Mouse (Mus musculus) testis, adult 2 months (tissue): ENCODE results near the gene Plscr4. TPM values are rescaled to one million over a fixed set of nuclear protein-coding genes. Genes with fewer than 3 reads are reported as not detected.

Experiments
- H3K27ac ChIP-seq: fragments of 200-500 bp; 2 replicates; pipeline ENCODE4 v1.5.1; 2012; ENCODE audit warnings: low read depth, low read length; ENCODE audit not compliant: control insufficient read depth, insufficient read depth
- H3K27me3 ChIP-seq: fragments of 200-500 bp; 2 replicates; pipeline ENCODE4 v1.6.1; 2012; ENCODE audit warnings: mild to moderate bottlenecking, low read length, moderate library complexity; ENCODE audit not compliant: control insufficient read depth, insufficient read depth
- H3K36me3 ChIP-seq: fragments of 200-500 bp; 2 replicates; pipeline ENCODE4 v1.6.1; 2012; ENCODE audit warnings: mild to moderate bottlenecking, low read length; ENCODE audit not compliant: control insufficient read depth, insufficient read depth
- H3K4me1 ChIP-seq: fragments of 200-500 bp; 2 replicates; pipeline ENCODE4 v1.6.1; 2012; ENCODE audit warnings: low read length; ENCODE audit not compliant: control insufficient read depth, insufficient read depth
- H3K4me3 ChIP-seq: fragments of 200-500 bp; 2 replicates; pipeline ENCODE4 v1.5.1; 2012; ENCODE audit warnings: low read depth, mild to moderate bottlenecking, low read length, moderate library complexity, mixed read lengths; ENCODE audit not compliant: control insufficient read depth
- CTCF ChIP-seq: fragments of 200-500 bp; IDR thresholded peaks from 2 replicates; pipeline ENCODE4 v1.5.1; 2012; ENCODE audit warnings: low read depth, mild to moderate bottlenecking, inconsistent platforms, low read length, moderate library complexity; ENCODE audit not compliant: control insufficient read depth, insufficient read depth, insufficient replicate concordance
- POLR2A ChIP-seq: fragments of 200-500 bp; IDR thresholded peaks from 2 replicates; pipeline ENCODE4 v1.6.1; 2012; ENCODE audit warnings: low read depth, mild to moderate bottlenecking, inconsistent platforms, low read length, moderate library complexity; ENCODE audit not compliant: control insufficient read depth
- polyA plus RNA-seq: library from polyadenylated mRNA; depleted of rRNA; stranded (reverse); fragments of >200 nt; gene quantifications from 2 replicates; pipeline ENCODE4 v1.2.3, GENCODE M21; 2012

Gene Plscr4
- polyA plus RNA-seq, 1 experiment: 1.2 TPM

DNA sequence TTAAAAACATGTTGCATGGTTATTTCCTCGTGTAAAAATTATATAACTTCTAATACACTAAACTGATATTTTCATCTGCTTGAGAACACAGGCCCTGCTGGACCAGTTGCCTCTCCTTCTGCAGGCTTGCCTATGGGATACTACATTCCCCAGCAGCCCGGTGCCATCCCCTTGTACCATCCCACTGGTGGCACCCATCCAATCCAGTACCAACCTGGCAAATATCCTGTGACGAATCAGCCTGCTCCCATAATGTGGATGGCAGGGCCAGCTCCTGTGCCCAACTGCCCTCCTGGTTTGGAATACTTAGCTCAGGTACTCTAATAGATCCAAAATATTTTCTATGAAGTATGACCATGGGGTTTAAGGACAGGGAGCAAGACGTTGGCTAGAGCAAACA, 25.4 kb downstream of the Plscr4 start:
- H3K27ac ChIP-seq: no peak overlapping the region
- H3K27me3 ChIP-seq: no peaks in the 10 kb centered on the region

DNA sequence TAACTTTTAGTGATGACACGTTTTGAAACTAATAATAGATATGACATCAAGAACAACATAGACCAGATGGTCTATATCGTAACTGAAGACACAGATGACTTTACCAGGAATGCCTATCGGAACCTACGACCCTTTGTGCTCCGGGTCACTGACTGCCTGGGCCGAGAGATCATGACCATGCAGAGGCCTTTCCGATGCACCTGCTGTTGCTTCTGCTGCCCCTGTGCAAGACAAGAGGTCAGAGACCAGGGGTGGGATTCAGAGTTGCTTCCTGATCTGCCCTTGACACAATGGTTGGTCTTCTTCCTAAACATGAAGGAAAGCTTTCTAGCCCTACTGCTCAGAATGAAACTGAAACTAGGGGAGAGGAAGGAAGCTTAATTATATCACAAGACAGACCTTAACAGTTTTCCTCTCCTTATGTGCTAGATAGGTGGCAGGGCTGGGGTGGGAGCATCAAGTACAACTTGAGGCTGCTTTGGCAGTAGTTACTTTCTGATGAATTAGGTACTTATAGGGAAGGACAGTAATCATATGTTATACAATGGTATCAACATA, 27.6 kb downstream of the Plscr4 start:
- Histone ChIP-seq H3K4me1 (no peaks in the 10 kb centered on the region), H3K36me3 (no peaks in the 10 kb centered on the region), H3K27ac (no peak overlapping the region), H3K4me3 (no peak overlapping the region), H3K27me3 (no peaks in the 10 kb centered on the region)
- TF ChIP-seq CTCF (no peak), POLR2A (no peak)

More for the DNA sequence above, 25.4 kb downstream of the Plscr4 start:
- Histone ChIP-seq H3K36me3 (no peaks in the 10 kb centered on the region), H3K4me3 (no peak overlapping the region), H3K4me1 (no peaks in the 10 kb centered on the region)
- TF ChIP-seq POLR2A (no peak), CTCF (no peak)

DNA sequence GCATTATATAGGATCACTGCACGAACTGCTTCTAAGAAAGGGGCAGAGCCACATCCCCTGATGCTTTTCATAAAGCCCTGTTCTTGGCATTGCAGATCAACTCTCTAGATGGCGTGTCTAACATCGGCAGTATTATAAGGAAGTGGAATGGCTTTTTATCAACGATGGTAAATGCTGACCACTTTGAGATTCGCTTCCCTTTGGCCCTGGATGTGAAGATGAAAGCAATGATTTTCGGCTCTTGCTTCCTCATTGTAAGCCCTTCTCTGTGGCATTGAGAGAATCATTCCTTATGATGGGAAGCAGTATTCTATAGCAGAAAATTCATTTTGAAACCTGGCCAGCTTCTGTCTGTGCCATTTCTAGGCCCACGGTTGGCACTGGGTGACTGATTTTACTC, 32.7 kb downstream of the Plscr4 start:
- Histone ChIP-seq H3K4me3 (no peak overlapping the region), H3K27me3 (no peaks in the 10 kb centered on the region), H3K4me1 (no peaks in the 10 kb centered on the region), H3K27ac (no peak overlapping the region), H3K36me3 (no peaks in the 10 kb centered on the region)
- TF ChIP-seq CTCF (no peak), POLR2A (no peak)

DNA sequence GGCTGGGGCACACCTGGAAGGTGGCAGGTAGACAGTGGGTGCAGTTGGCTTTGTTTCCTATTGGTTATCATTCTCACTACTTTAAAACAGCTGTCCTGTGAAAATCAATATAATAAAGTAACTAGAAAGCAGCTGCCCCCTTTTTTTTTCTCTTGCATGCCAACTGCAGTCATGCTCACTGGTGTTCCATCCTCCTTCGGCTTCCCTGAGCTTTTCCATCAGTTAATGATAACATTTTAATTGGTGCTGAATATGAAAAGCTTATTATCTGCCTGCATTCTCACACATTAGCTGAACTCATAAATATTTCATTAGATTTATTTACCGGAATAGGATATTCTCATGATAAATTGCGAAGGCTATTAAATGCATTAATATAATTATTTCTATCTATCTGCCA, 33.1 kb downstream of the Plscr4 start:
- H3K4me1 ChIP-seq: no peaks in the 10 kb centered on the region
- no peak overlapping the region for H3K4me3 ChIP-seq
- H3K27ac ChIP-seq: no peak overlapping the region
- H3K27me3 ChIP-seq: no peaks in the 10 kb centered on the region
- TF ChIP-seq CTCF (no peak), POLR2A (no peak)
- no peaks in the 10 kb centered on the region for H3K36me3 ChIP-seq

DNA sequence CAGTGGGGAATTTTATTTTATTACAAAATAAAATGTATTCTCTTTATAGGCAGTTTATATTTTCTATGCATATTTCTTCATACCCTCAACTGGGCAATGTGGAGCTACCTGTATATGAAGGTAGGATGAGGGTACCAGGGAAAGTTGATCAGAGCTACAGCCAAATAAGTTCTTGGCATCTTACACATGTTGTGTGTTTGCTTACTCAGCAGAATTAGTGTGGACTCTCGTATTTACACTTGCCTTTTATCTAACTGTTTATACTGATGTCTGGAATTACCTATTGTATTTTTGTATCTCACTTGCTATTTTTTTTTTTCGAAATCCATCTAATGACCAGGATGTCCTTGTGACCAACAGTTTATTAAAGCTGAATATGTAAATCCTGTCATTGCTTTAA, 34.1 kb downstream of the Plscr4 start:
- Histone ChIP-seq H3K4me1 (no peaks in the 10 kb centered on the region), H3K4me3 (no peak overlapping the region), H3K27ac (no peak overlapping the region), H3K27me3 (no peaks in the 10 kb centered on the region), H3K36me3 (no peaks in the 10 kb centered on the region)
- TF ChIP-seq POLR2A: no peak
- TF ChIP-seq CTCF: no peak

DNA sequence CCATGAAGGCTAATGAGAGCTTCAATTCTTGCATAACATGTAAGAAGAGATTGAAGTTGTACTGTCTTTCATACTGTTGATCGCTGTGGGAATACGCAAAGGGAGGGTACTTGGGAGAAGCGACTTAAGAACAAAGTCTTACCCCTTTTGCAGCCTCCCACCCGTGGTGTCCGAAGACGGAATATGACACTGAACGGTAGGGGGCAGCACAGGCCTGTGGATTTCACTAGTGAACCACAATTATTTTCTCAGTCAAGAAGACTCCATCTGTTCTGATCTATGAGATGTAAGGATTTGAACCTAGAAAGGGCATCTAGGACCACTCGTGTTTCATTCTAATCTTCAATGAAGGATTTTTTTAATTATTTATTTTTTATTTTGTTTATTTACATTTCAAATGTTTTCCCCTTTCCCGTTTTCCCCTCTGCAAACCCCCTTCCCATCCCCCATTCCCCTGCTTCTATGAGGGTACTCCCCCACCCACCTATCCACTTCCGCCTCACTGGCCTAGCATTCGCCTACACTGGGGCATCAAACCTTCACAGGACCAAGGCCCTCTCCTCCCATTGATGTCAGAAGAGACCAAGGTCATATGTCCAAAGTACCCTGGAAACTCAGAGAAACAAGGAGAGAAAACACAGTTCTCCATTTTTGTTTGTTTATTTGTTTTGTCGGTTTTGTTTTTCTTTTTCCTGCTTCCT, 42.7 kb downstream of the Plscr4 start:
- Histone ChIP-seq H3K4me3 (no peak overlapping the region), H3K27ac (no peak overlapping the region), H3K36me3 (no peaks in the 10 kb centered on the region), H3K27me3 (no peaks in the 10 kb centered on the region), H3K4me1 (peaks cover 2% of the 10 kb centered on the region; the same call in 1 of the 2 replicates)
- TF ChIP-seq CTCF (peak; percentile 59; the same call in 1 of the 2 replicates), POLR2A (no peak)

DNA sequence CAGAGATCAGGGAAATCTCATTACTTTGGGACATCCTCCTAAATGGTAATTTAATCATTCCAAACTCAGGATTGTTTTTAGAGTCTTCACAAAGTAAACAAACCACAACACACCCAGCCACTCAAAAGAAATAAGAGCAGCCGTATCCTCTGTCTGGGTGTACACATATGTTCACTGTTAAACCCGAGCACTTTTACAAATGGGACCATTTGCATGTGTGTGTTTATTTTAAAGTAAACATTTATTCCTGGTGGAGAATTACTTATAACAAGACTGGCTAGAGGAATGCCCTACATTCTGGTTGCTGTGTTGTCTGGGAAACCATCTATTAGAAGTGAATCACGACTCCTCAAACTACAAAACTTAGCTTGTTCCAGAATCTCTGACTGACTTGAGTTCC, 47.1 kb downstream of the Plscr4 start:
- Histone ChIP-seq H3K27me3 (no peaks in the 10 kb centered on the region), H3K36me3 (no peaks in the 10 kb centered on the region), H3K27ac (no peak overlapping the region), H3K4me3 (no peak overlapping the region), H3K4me1 (peaks cover 2% of the 10 kb centered on the region; the same call in 1 of the 2 replicates)
- TF ChIP-seq POLR2A: no peak
- TF ChIP-seq CTCF: no peak

DNA sequence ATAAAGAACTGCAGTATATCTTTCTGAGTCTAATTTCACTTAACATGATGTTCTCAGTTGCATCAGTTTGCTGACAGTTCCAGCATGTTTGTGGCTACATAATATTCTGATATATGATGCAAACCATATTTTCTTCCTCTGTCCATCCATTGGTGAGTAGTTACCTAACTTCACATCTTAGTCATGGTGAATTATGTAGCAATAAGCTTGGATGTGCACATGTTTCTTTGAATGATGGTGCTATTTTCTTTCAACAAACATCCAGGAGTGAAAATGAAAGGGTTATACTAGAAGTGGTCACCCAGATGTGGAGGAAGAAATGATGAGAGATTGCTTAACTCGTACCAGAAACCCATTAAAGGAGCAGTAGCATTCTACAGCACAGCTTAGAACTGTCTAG, 47.7 kb downstream of the Plscr4 start:
- H3K27me3 ChIP-seq: no peaks in the 10 kb centered on the region
- peaks cover 2% of the 10 kb centered on the region; the same call in 1 of the 2 replicates for H3K4me1 ChIP-seq
- no peak for TF ChIP-seq POLR2A
- TF ChIP-seq CTCF: no peak
- no peaks in the 10 kb centered on the region for H3K36me3 ChIP-seq
- no peak overlapping the region for H3K4me3 ChIP-seq
- no peak overlapping the region for H3K27ac ChIP-seq
